Mouse (Mus musculus) erythroblast, embryonic 14.5 days (primary cell): ENCODE data around the gene Rpl4. TPM values are rescaled to one million over a fixed set of nuclear protein-coding genes. Genes with fewer than 3 reads are reported as not detected.
A peak's percentile ranks its signal among the peaks of the same experiment; 100 is the strongest.
"Not testable (repeated sequence)": the region's sequence is repeated elsewhere in the genome, so short reads cannot be mapped to it uniquely, and the experiment has no call there.

ENCODE experiments used
- H3K27me3 ChIP-seq: 2 replicates; pipeline ENCODE4 v1.6.1; 2012; ENCODE audit warnings: inconsistent platforms; ENCODE audit not compliant: control insufficient read depth
- H3K36me3 ChIP-seq: 2 replicates; pipeline ENCODE4 v1.6.1; 2012; ENCODE audit warnings: mild to moderate bottlenecking, inconsistent platforms; ENCODE audit not compliant: control insufficient read depth
- H3K4me1 ChIP-seq: 2 replicates; pipeline ENCODE4 v1.6.1; 2012; ENCODE audit warnings: inconsistent platforms; ENCODE audit not compliant: control insufficient read depth
- H3K4me3 ChIP-seq: replicated peaks from 2 replicates; pipeline ENCODE3; 2012; ENCODE audit warnings: moderate library complexity, mild to moderate bottlenecking, inconsistent platforms
- H3K9me3 ChIP-seq: 2 replicates; pipeline ENCODE4 v1.6.1; 2012; ENCODE audit warnings: low read length, inconsistent platforms, mixed read lengths; ENCODE audit not compliant: control insufficient read depth
- GATA1 ChIP-seq: IDR thresholded peaks from 2 replicates; pipeline ENCODE4 v1.6.1; 2012; ENCODE audit warnings: low read length, inconsistent platforms, mixed read lengths
- TAL1 ChIP-seq: IDR thresholded peaks from 3 replicates; pipeline ENCODE4 v1.6.1; 2012; ENCODE audit warnings: low read length, inconsistent platforms, mixed read lengths
- polyA plus RNA-seq: library from polyadenylated mRNA; stranded (reverse); fragments of >175 nt; gene quantifications from 2 replicates; pipeline ENCODE4 v1.2.3, GENCODE M21; 2012

Rpl4 gene
- polyA plus RNA-seq, 1 experiment, result 44.5 TPM

GRCm38 (mm10) chr9:64172145-64172815 lies 895 bp upstream of the Rpl4 start:
- Histone ChIP-seq H3K36me3 (peaks cover 62% of the 10 kb centered on the region), H3K4me3 (peak overlapping the region; percentile 68), H3K4me1 (peaks cover 43% of the 10 kb centered on the region), H3K27me3 (no peaks in the 10 kb centered on the region), H3K9me3 (no peaks in the 10 kb centered on the region)
- TF ChIP-seq TAL1, result no peak

- H3K4me3 ChIP-seq, result peak overlapping the region; percentile 68
- no peaks in the 10 kb centered on the region for H3K27me3 ChIP-seq
- peaks cover 47% of the 10 kb centered on the region for H3K4me1 ChIP-seq
- TF ChIP-seq GATA1 (no peak), TAL1 (no peak)
- H3K36me3 ChIP-seq, result peaks cover 62% of the 10 kb centered on the region
- no peaks in the 10 kb centered on the region for H3K9me3 ChIP-seq
These were observed 568 bp downstream of the Rpl4 start for GRCm38 (mm10) chr9:64173666-64174220.

- TF ChIP-seq TAL1 (no peak), GATA1 (no peak)
- Histone ChIP-seq H3K36me3 (peaks cover 60% of the 10 kb centered on the region), H3K9me3 (no peaks in the 10 kb centered on the region), H3K27me3 (no peaks in the 10 kb centered on the region), H3K4me1 (peaks cover 49% of the 10 kb centered on the region), H3K4me3 (peak overlapping the region; percentile 68)
These were observed 1.2 kb downstream of the Rpl4 start for GRCm38 (mm10) chr9:64174341-64174740.

GRCm38 (mm10) chr9:64174766-64175165 lies 1.6 kb downstream of the Rpl4 start:
- Histone ChIP-seq H3K4me3 (peak overlapping the region; percentile 68), H3K27me3 (no peaks in the 10 kb centered on the region), H3K4me1 (peaks cover 53% of the 10 kb centered on the region), H3K36me3 (peaks cover 60% of the 10 kb centered on the region), H3K9me3 (no peaks in the 10 kb centered on the region)
- TF ChIP-seq TAL1 (no peak), GATA1 (no peak)

- H3K4me3 ChIP-seq, result peak overlapping the region; percentile 68
- H3K27me3 ChIP-seq, result no peaks in the 10 kb centered on the region
- peaks cover 55% of the 10 kb centered on the region for H3K4me1 ChIP-seq
- no peaks in the 10 kb centered on the region for H3K9me3 ChIP-seq
- H3K36me3 ChIP-seq, result peaks cover 62% of the 10 kb centered on the region
- TF ChIP-seq GATA1 (no peak), TAL1 (no peak)
These were observed 2.2 kb downstream of the Rpl4 start for GRCm38 (mm10) chr9:64175378-64175777.

- Histone ChIP-seq H3K36me3 (peaks cover 84% of the 10 kb centered on the region), H3K4me3 (peak overlapping the region; percentile 65), H3K27me3 (no peaks in the 10 kb centered on the region), H3K4me1 (peaks cover 43% of the 10 kb centered on the region), H3K9me3 (no peaks in the 10 kb centered on the region)
- TF ChIP-seq GATA1 (no peak), TAL1 (no peak)
These were observed 5.4 kb downstream of the Rpl4 start for GRCm38 (mm10) chr9:64178610-64178973.

- TF ChIP-seq TAL1, result no peak
- no peak for TF ChIP-seq GATA1
- H3K36me3 ChIP-seq, result peaks cover 87% of the 10 kb centered on the region
- H3K4me3 ChIP-seq, result peak within 1 kb of the TSS; percentile 65
- peaks cover 40% of the 10 kb centered on the region for H3K4me1 ChIP-seq
- no peaks in the 10 kb centered on the region for H3K27me3 ChIP-seq
- H3K9me3 ChIP-seq, result no peaks in the 10 kb centered on the region
These were observed 5.9 kb downstream of the Rpl4 start, which contains the start of gene Snapc5 for GRCm38 (mm10) chr9:64178974-64179646. TSS of gene Snapc5 (plus strand) at chr9:64179274.

GRCm38 (mm10) chr9:64183295-64183694 lies 10.1 kb downstream of the Rpl4 start:
- Histone ChIP-seq H3K36me3 (peaks cover 68% of the 10 kb centered on the region), H3K4me1 (peaks cover 14% of the 10 kb centered on the region)
- H3K4me3 ChIP-seq, H3K27me3 ChIP-seq, H3K9me3 ChIP-seq: not testable (repeated sequence)

GRCm38 (mm10) chr9:64184166-64184840 lies 11.1 kb downstream of the Rpl4 start:
- H3K9me3 ChIP-seq, result no peaks in the 10 kb centered on the region
- H3K4me1 ChIP-seq, result peaks cover 9% of the 10 kb centered on the region
- no peak overlapping the region for H3K4me3 ChIP-seq
- peaks cover 64% of the 10 kb centered on the region for H3K36me3 ChIP-seq
- TF ChIP-seq TAL1, result no peak
- TF ChIP-seq GATA1, result no peak
- H3K27me3 ChIP-seq, result no peaks in the 10 kb centered on the region
